Mouse (Mus musculus) kidney, embryonic 16.5 days (tissue): Measurements from ENCODE around the gene Ctrl. TPM values are rescaled to one million over a fixed set of nuclear protein-coding genes. Genes with fewer than 3 reads are reported as not detected.
A peak's percentile ranks its signal among the peaks of the same experiment; 100 is the strongest.

Experiments
- ATAC-seq: fragments of 200-750 bp; cut with Nextera tagmentation; 2 replicates; pipeline ENCODE4 v1.8.0; 2017; ENCODE audit warnings: moderate TSS enrichment; ENCODE audit not compliant: low FRiP score, low TSS enrichment
- H3K27ac ChIP-seq: fragments of 300-500 bp; sonication (generic); 2 replicates; pipeline ENCODE4 v1.5.1; 2014; ENCODE audit warnings: low read length
- H3K27me3 ChIP-seq: fragments of 300-500 bp; sonication (generic); 2 replicates; pipeline ENCODE4 v1.6.1; 2014; ENCODE audit warnings: low read length, control low read depth, mixed read lengths; ENCODE audit not compliant: insufficient read depth
- H3K36me3 ChIP-seq: fragments of 300-500 bp; sonication (generic); 2 replicates; pipeline ENCODE4 v1.6.1; 2014; ENCODE audit warnings: low read length, control low read depth, mixed read lengths; ENCODE audit not compliant: insufficient read depth
- H3K4me1 ChIP-seq: fragments of 300-500 bp; sonication (generic); 2 replicates; pipeline ENCODE4 v1.6.1; 2014; ENCODE audit warnings: low read length, control low read depth, mixed read lengths; ENCODE audit not compliant: insufficient read depth
- H3K4me2 ChIP-seq: fragments of 300-500 bp; sonication (generic); replicated peaks from 2 replicates; pipeline ENCODE4 v1.6.1; 2014; ENCODE audit warnings: low read depth, low read length
- H3K4me3 ChIP-seq: fragments of 300-500 bp; sonication (generic); 2 replicates; pipeline ENCODE4 v1.5.1; 2014; ENCODE audit warnings: mild to moderate bottlenecking, low read length
- H3K9ac ChIP-seq: fragments of 300-500 bp; sonication (generic); replicated peaks from 2 replicates; pipeline ENCODE4 v1.6.1; 2014; ENCODE audit warnings: low read length
- H3K9me3 ChIP-seq: fragments of 300-500 bp; sonication (generic); 2 replicates; pipeline ENCODE4 v1.6.1; 2016; ENCODE audit warnings: low read length, control low read depth
- WGBS: fragments of 180-500 bp; shearing (Covaris S2); extraction: QIAGEN DNeasy Blood & Tissue Kit; methylation state at CpG from one replicate; pipeline ENCODE4 v1.1.7; 2014; 5-methylcytosine and 5-hydroxymethylcytosine counted together
- polyA plus RNA-seq: library from polyadenylated mRNA; unstranded; fragments of >200 nt; fragmentation: Nextera tagmentation; extraction: Ambion mirVana; gene quantifications from 2 replicates; pipeline ENCODE4 v1.2.1, GENCODE M21; 2015

Gene Ctrl
- polyA plus RNA-seq, 1 experiment from 2014 or later: 1.8 TPM

DNA sequence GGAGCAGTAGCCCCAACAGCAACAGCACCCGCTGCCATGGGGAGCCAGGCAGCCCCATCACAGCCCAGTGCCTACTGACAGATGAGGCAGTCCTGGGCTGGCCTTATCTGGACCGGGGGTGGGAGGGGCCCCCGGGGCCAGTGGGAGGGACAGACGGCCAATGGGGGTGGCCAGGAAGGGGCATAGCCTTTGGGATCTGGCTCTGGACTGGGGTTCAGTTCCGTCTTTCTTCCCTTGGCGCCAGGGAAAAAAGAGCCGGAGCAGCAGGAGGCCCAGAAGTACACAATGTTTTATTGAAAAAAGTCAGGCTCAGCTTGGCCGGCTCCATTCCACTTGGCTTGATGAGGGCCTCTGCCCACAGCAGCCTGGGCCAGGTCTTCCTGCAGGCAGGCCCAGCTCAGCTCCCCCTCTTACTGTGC lies 9.7 kb upstream of the Ctrl start, which contains the start of gene Lcat:
TSS of gene Lcat (minus strand) at position 62 of the 419 bp plus-strand sequence.
- no peaks in the 10 kb centered on the region for H3K27me3 ChIP-seq
- no peak within 1 kb of the TSS for H3K27ac ChIP-seq
- WGBS: 83% methylated on average over 7 of the region's 8 CpGs
- ATAC-seq: no peak
- H3K4me2 ChIP-seq: no peak within 1 kb of the TSS
- no peaks in the 10 kb centered on the region for H3K9me3 ChIP-seq
- no peak within 1 kb of the TSS for H3K4me3 ChIP-seq
- H3K9ac ChIP-seq: no peak within 1 kb of the TSS
- peaks cover 3% of the 10 kb centered on the region for H3K4me1 ChIP-seq
- H3K36me3 ChIP-seq: peaks cover 43% of the 10 kb centered on the region

DNA sequence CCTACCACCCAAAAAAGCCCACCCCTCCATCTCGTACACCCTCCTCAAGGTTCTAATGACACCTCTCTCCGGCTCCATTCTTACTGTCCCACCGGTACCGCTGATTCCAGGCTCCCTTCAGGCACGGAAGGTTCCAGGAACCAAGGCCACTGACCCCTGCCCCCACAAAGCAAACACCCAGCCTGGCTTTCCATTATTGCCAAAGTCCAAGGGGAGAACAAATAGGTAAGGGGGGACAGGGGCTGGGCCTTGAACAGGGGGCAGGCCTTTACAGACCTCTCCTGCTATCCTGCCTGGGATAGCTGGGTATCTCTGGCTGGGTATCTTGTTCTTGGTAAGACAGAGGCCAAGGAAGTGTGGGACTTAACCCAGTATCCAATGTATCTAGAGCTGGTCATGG lies 8.9 kb upstream of the Ctrl start:
- no peaks in the 10 kb centered on the region for H3K27me3 ChIP-seq
- no peak overlapping the region for H3K4me3 ChIP-seq
- no peak overlapping the region for H3K27ac ChIP-seq
- WGBS: 93% methylated on average over 5 of the region's 5 CpGs
- peaks cover 43% of the 10 kb centered on the region for H3K36me3 ChIP-seq
- no peak for ATAC-seq
- H3K4me1 ChIP-seq: peaks cover 7% of the 10 kb centered on the region
- no peak overlapping the region for H3K4me2 ChIP-seq
- no peaks in the 10 kb centered on the region for H3K9me3 ChIP-seq
- H3K9ac ChIP-seq: no peak overlapping the region

DNA sequence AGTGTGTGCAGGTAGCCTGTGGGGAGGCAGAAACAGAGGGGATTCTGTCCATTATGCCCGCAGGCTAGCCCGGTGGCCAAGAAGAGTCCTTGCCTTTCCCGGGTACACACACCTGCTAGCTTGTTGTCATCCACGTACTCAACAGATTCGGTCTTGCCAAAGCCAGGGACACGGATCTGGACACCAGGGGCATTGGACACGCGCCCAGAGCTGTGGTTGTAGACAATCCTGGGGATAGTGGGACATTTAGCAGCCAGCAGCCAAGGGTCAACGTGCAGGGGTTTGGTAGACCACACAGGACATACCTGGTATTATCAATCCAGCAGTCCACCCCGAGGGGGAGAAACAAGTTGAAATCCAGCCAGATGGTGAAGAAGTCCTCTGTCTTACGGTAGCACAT lies 8.4 kb upstream of the Ctrl start:
- Histone ChIP-seq H3K9ac (no peak overlapping the region), H3K27me3 (no peaks in the 10 kb centered on the region), H3K4me1 (peaks cover 7% of the 10 kb centered on the region), H3K27ac (no peak overlapping the region), H3K9me3 (no peaks in the 10 kb centered on the region), H3K4me2 (no peak overlapping the region), H3K36me3 (peaks cover 41% of the 10 kb centered on the region), H3K4me3 (no peak overlapping the region)
- no peak for ATAC-seq
- 95% methylated on average over 11 of the region's 11 CpGs for WGBS

- Histone ChIP-seq H3K4me3 (peak within 1 kb of the TSS; percentile 67), H3K27ac (peak within 1 kb of the TSS; percentile 89), H3K4me2 (peak within 1 kb of the TSS; percentile 95), H3K27me3 (no peaks in the 10 kb centered on the region), H3K9ac (peak within 1 kb of the TSS; percentile 82), H3K4me1 (peaks cover 15% of the 10 kb centered on the region), H3K36me3 (peaks cover 10% of the 10 kb centered on the region; the same call in 1 of the 2 replicates), H3K9me3 (no peaks in the 10 kb centered on the region)
- 15% methylated on average over 4 of the region's 4 CpGs for WGBS
- no peak for ATAC-seq
Measured at GRCm38 (mm10) chr8:105938306-105938669, 4.6 kb upstream of the Ctrl start, which contains the start of gene Psmb10. Psmb10 (minus strand) TSS chr8:105938444.

DNA sequence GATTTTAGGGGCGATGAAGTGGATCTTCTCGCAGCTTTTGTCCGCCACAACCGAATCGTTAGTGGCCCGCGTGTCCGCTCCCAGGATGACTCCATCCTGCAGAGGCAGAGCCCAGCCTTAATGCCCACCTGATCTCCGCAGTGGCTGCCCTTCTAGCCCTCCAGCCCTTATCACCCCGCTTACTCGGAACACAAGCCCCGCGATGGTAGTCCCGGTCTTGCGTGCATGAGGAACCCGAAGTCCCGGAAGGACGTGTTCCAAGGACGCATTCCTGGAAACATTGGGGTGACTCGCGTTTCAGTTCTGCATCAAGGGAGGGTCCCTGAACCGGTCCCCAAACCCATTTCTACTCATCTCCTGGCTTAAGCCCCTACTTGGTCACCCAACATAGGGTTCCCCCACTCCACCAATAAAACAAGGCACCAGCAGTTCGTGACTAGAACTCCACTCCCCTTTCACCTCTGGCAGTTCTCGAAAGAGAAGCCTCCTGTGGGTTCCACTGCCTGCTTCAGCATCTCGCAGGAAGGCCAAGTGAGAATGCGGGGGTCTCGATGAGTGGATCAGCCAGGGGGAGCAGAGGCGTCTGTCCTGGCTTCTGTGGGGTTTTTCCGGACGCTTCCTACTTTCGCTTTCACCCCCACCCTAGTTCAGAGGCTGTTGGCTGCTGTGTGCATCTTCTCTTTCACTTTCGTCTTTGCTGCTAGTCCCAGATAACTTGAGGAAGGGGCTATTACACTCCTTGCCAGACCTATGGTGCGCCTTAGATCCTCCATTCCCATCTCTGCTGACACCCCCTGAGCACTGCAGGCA lies 4.0 kb upstream of the Ctrl start:
- H3K4me3 ChIP-seq: peak overlapping the region; percentile 67
- H3K27me3 ChIP-seq: no peaks in the 10 kb centered on the region
- WGBS: under 1% methylated on average over 33 of the region's 33 CpGs
- peak overlapping the region; percentile 82 for H3K9ac ChIP-seq
- peak overlapping the region; percentile 95 for H3K4me2 ChIP-seq
- peak overlapping the region; percentile 89 for H3K27ac ChIP-seq
- peaks cover 6% of the 10 kb centered on the region; the same call in 1 of the 2 replicates for H3K36me3 ChIP-seq
- H3K4me1 ChIP-seq: peaks cover 15% of the 10 kb centered on the region
- no peaks in the 10 kb centered on the region for H3K9me3 ChIP-seq
- ATAC-seq: peak; percentile 24; the same call in 1 of the 2 replicates

DNA sequence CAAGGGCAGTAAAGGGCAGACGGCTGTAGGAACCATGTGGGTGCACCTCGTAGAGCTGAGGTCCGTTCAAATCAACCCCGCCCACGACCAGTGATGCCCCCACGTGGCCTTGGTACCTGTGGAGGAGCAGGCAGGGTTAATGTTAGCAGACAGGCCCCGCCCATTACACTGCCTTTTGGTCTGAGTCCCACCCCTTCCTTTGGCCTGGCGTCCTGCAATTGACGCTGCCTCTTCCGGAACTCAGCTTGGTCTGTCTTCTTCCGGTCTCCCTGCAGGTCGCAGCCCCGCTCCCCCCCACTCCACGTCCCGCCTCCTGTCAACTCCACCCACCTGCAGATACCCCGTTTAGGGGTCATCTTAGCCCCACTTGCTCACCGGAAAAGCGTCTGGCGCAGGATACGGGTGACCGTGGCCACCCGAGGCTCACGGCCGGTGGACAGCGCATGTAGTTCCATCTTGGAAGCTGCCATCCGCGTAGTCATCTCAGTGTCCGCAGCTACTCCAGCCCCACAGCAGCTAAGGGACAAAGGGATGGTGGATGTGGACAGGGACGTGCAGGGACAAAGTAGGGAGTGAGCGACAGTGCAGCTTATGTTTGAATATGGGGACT lies 3.3 kb upstream of the Ctrl start:
- Histone ChIP-seq H3K4me3 (peak overlapping the region; percentile 67), H3K27me3 (no peaks in the 10 kb centered on the region), H3K27ac (peak overlapping the region; percentile 89), H3K4me2 (peak overlapping the region; percentile 95), H3K4me1 (peaks cover 15% of the 10 kb centered on the region), H3K36me3 (peaks cover 9% of the 10 kb centered on the region; the same call in 1 of the 2 replicates), H3K9me3 (no peaks in the 10 kb centered on the region), H3K9ac (peak overlapping the region; percentile 82)
- under 1% methylated on average over 30 of the region's 30 CpGs for WGBS
- peak; percentile 93 for ATAC-seq

GRCm38 (mm10) chr8:105935863-105936603 lies 2.4 kb upstream of the Ctrl start:
- H3K36me3 ChIP-seq: 0 out of 2 replicates have a peak, but pooled peaks cover 4% of the 10 kb centered on the region
- ATAC-seq: no peak
- peak overlapping the region; percentile 67 for H3K4me3 ChIP-seq
- H3K4me1 ChIP-seq: peaks cover 15% of the 10 kb centered on the region
- H3K9ac ChIP-seq: peak overlapping the region; percentile 82
- WGBS: 38% methylated on average over 7 of the region's 7 CpGs
- peak overlapping the region; percentile 89; the same call in 1 of the 2 replicates for H3K27ac ChIP-seq
- no peaks in the 10 kb centered on the region for H3K27me3 ChIP-seq
- no peaks in the 10 kb centered on the region for H3K9me3 ChIP-seq
- peak overlapping the region; percentile 95 for H3K4me2 ChIP-seq

GRCm38 (mm10) chr8:105935105-105935504 lies 1.4 kb upstream of the Ctrl start:
- H3K4me1 ChIP-seq: peaks cover 15% of the 10 kb centered on the region
- H3K27ac ChIP-seq: no peak overlapping the region
- no peak overlapping the region for H3K4me3 ChIP-seq
- no peak for ATAC-seq
- no peak overlapping the region for H3K4me2 ChIP-seq
- WGBS: 80% methylated on average over 6 of the region's 6 CpGs
- H3K36me3 ChIP-seq: peaks cover 8% of the 10 kb centered on the region; the same call in 1 of the 2 replicates
- no peaks in the 10 kb centered on the region for H3K9me3 ChIP-seq
- H3K9ac ChIP-seq: no peak overlapping the region
- no peaks in the 10 kb centered on the region for H3K27me3 ChIP-seq

- Histone ChIP-seq H3K4me1 (peaks cover 8% of the 10 kb centered on the region), H3K27me3 (no peaks in the 10 kb centered on the region), H3K36me3 (peaks cover 13% of the 10 kb centered on the region; the same call in 1 of the 2 replicates), H3K27ac (no peak overlapping the region), H3K4me2 (no peak overlapping the region), H3K9me3 (no peaks in the 10 kb centered on the region), H3K4me3 (no peak overlapping the region), H3K9ac (no peak overlapping the region)
- no peak for ATAC-seq
- WGBS: 95% methylated on average over 11 of the region's 11 CpGs
Measured at GRCm38 (mm10) chr8:105932525-105932924, 1.1 kb downstream of the Ctrl start.
